Mouse (Mus musculus): ENCODE data around the gene Erlin1. TPM values are rescaled to one million over a fixed set of nuclear protein-coding genes. Genes with fewer than 3 reads are reported as not detected.
A peak's percentile ranks its signal among the peaks of the same experiment; 100 is the strongest.

Erlin1 gene
- 20.7 and 22.6 TPM in 2 replicates for polyA plus RNA-seq (2016; fragmentation: Nextera tagmentation; extraction: Ambion mirVana)

- under 1% methylated on average over 75 of the region's 75 CpGs for WGBS
- Histone ChIP-seq H3K4me1 (peaks cover 29% of the 10 kb centered on the region), H3K4me3 (peak within 1 kb of the TSS; percentile 79), H3K9me3 (replicated peaks) (no peaks in the 10 kb centered on the region), H3K27me3 (ENCODE audit: low read depth, poor library complexity, severe bottlenecking) (0 out of 2 replicates have a peak, but pooled peaks cover 6% of the 10 kb centered on the region), H3K36me3 (peaks cover 20% of the 10 kb centered on the region; the same call in 1 of the 2 replicates), H3K27ac (peak within 1 kb of the TSS; percentile 82)
- DNase-seq (ENCODE audit: low spot score), result peak; percentile 91
Observed at GRCm38 (mm10) chr19:44069121-44069913, at the start of gene Erlin1. Gene Erlin1 (minus strand): TSS chr19:44069785.

GRCm38 (mm10) chr19:44117793-44118192, 48.2 kb upstream of the Erlin1 start:
- H3K27me3 ChIP-seq (ENCODE audit: low read depth, poor library complexity, severe bottlenecking), result no peaks in the 10 kb centered on the region
- no peak for DNase-seq (ENCODE audit: low spot score)
- H3K4me3 ChIP-seq, result no peak overlapping the region
- no peaks in the 10 kb centered on the region for H3K4me1 ChIP-seq
- no peaks in the 10 kb centered on the region for H3K9me3 ChIP-seq (replicated peaks)
- H3K36me3 ChIP-seq, result peaks cover 92% of the 10 kb centered on the region
- H3K27ac ChIP-seq, result no peak overlapping the region

GRCm38 (mm10) chr19:44111706-44112105, 42.1 kb upstream of the Erlin1 start:
- WGBS, result 69% methylated on average over 7 of the region's 7 CpGs

GRCm38 (mm10) chr19:44110356-44110755, 40.8 kb upstream of the Erlin1 start:
- H3K9me3 ChIP-seq (replicated peaks), result no peaks in the 10 kb centered on the region
- 93% methylated on average over 9 of the region's 9 CpGs for WGBS
- H3K27me3 ChIP-seq (ENCODE audit: low read depth, poor library complexity, severe bottlenecking), result no peaks in the 10 kb centered on the region
- no peak overlapping the region for H3K4me3 ChIP-seq
- H3K27ac ChIP-seq, result no peak overlapping the region
- H3K36me3 ChIP-seq, result peaks cover 61% of the 10 kb centered on the region
- peaks cover 14% of the 10 kb centered on the region for H3K4me1 ChIP-seq
- DNase-seq (ENCODE audit: low spot score), result no peak

More at GRCm38 (mm10) chr19:44111706-44112105, 42.1 kb upstream of the Erlin1 start:
- peaks cover 7% of the 10 kb centered on the region for H3K4me1 ChIP-seq
- no peaks in the 10 kb centered on the region for H3K9me3 ChIP-seq (replicated peaks)
- H3K27me3 ChIP-seq (ENCODE audit: low read depth, poor library complexity, severe bottlenecking), result no peaks in the 10 kb centered on the region
- peaks cover 71% of the 10 kb centered on the region for H3K36me3 ChIP-seq
- H3K27ac ChIP-seq, result no peak overlapping the region
- no peak for DNase-seq (ENCODE audit: low spot score)
- H3K4me3 ChIP-seq, result no peak overlapping the region

- H3K36me3 ChIP-seq, result peaks cover 49% of the 10 kb centered on the region
- no peak for DNase-seq (ENCODE audit: low spot score)
- H3K9me3 ChIP-seq (replicated peaks), result no peaks in the 10 kb centered on the region
- peaks cover 14% of the 10 kb centered on the region for H3K4me1 ChIP-seq
- no peaks in the 10 kb centered on the region for H3K27me3 ChIP-seq (ENCODE audit: low read depth, poor library complexity, severe bottlenecking)
- H3K27ac ChIP-seq, result no peak overlapping the region
- H3K4me3 ChIP-seq, result no peak overlapping the region
Observed at GRCm38 (mm10) chr19:44108996-44109395, 39.4 kb upstream of the Erlin1 start.

- peak; percentile 47 for DNase-seq (ENCODE audit: low spot score)
- Histone ChIP-seq H3K4me3 (peak overlapping the region; percentile 99), H3K4me1 (peaks cover 14% of the 10 kb centered on the region), H3K27ac (peak overlapping the region; percentile 94), H3K27me3 (ENCODE audit: low read depth, poor library complexity, severe bottlenecking) (no peaks in the 10 kb centered on the region), H3K36me3 (peaks cover 40% of the 10 kb centered on the region), H3K9me3 (replicated peaks) (no peaks in the 10 kb centered on the region)
- 30% methylated on average over 22 of the region's 22 CpGs for WGBS
Observed at GRCm38 (mm10) chr19:44107661-44108521, 38.3 kb upstream of the Erlin1 start.

- H3K4me1 ChIP-seq, result peaks cover 14% of the 10 kb centered on the region
- H3K36me3 ChIP-seq, result peaks cover 34% of the 10 kb centered on the region
- H3K4me3 ChIP-seq, result peak within 1 kb of the TSS; percentile 99
- peak; percentile 97 for DNase-seq (ENCODE audit: low spot score)
- H3K27me3 ChIP-seq (ENCODE audit: low read depth, poor library complexity, severe bottlenecking), result no peaks in the 10 kb centered on the region
- H3K27ac ChIP-seq, result peak within 1 kb of the TSS; percentile 94
- WGBS, result 1% methylated on average over 67 of the region's 67 CpGs
- no peaks in the 10 kb centered on the region for H3K9me3 ChIP-seq (replicated peaks)
Observed at GRCm38 (mm10) chr19:44106831-44107660, 37.5 kb upstream of the Erlin1 start, which contains the start of gene Chuk. Gene Chuk (minus strand): TSS chr19:44107480.

- H3K27ac ChIP-seq, result no peak overlapping the region
- 90% methylated on average over 1 of the region's 1 CpGs for WGBS
- H3K4me3 ChIP-seq, result no peak overlapping the region
- no peaks in the 10 kb centered on the region for H3K9me3 ChIP-seq (replicated peaks)
- no peak for DNase-seq (ENCODE audit: low spot score)
- peaks cover 27% of the 10 kb centered on the region for H3K36me3 ChIP-seq
- no peaks in the 10 kb centered on the region for H3K27me3 ChIP-seq (ENCODE audit: low read depth, poor library complexity, severe bottlenecking)
- H3K4me1 ChIP-seq, result peaks cover 14% of the 10 kb centered on the region
Observed at GRCm38 (mm10) chr19:44104393-44104792, 34.8 kb upstream of the Erlin1 start.

GRCm38 (mm10) chr19:44103001-44103400, 33.4 kb upstream of the Erlin1 start:
- DNase-seq (ENCODE audit: low spot score), result no peak
- Histone ChIP-seq H3K27me3 (ENCODE audit: low read depth, poor library complexity, severe bottlenecking) (no peaks in the 10 kb centered on the region), H3K9me3 (replicated peaks) (no peaks in the 10 kb centered on the region), H3K27ac (no peak overlapping the region), H3K4me1 (peaks cover 12% of the 10 kb centered on the region), H3K36me3 (peaks cover 32% of the 10 kb centered on the region), H3K4me3 (no peak overlapping the region)
- 93% methylated on average over 3 of the region's 3 CpGs for WGBS

GRCm38 (mm10) chr19:44100840-44101239, 31.3 kb upstream of the Erlin1 start:
- H3K27ac ChIP-seq, result no peak overlapping the region
- DNase-seq (ENCODE audit: low spot score), result no peak
- no peaks in the 10 kb centered on the region for H3K9me3 ChIP-seq (replicated peaks)
- no peaks in the 10 kb centered on the region for H3K4me1 ChIP-seq
- H3K27me3 ChIP-seq (ENCODE audit: low read depth, poor library complexity, severe bottlenecking), result no peaks in the 10 kb centered on the region
- peaks cover 53% of the 10 kb centered on the region for H3K36me3 ChIP-seq
- no peak overlapping the region for H3K4me3 ChIP-seq

- 89% methylated on average over 3 of the region's 3 CpGs for WGBS
- Histone ChIP-seq H3K36me3 (peaks cover 83% of the 10 kb centered on the region), H3K27ac (no peak overlapping the region), H3K27me3 (ENCODE audit: low read depth, poor library complexity, severe bottlenecking) (no peaks in the 10 kb centered on the region), H3K9me3 (replicated peaks) (no peaks in the 10 kb centered on the region), H3K4me1 (no peaks in the 10 kb centered on the region), H3K4me3 (no peak overlapping the region)
- no peak for DNase-seq (ENCODE audit: low spot score)
Observed at GRCm38 (mm10) chr19:44086278-44086677, 16.7 kb upstream of the Erlin1 start.

- no peaks in the 10 kb centered on the region for H3K27me3 ChIP-seq (ENCODE audit: low read depth, poor library complexity, severe bottlenecking)
- H3K27ac ChIP-seq, result no peak overlapping the region
- H3K36me3 ChIP-seq, result peaks cover 82% of the 10 kb centered on the region
- peaks cover 2% of the 10 kb centered on the region; the same call in 1 of the 2 replicates for H3K4me1 ChIP-seq
- WGBS, result 96% methylated on average over 2 of the region's 2 CpGs
- DNase-seq (ENCODE audit: low spot score), result no peak
- H3K9me3 ChIP-seq (replicated peaks), result no peaks in the 10 kb centered on the region
- no peak overlapping the region for H3K4me3 ChIP-seq
Observed at GRCm38 (mm10) chr19:44080920-44081319, 11.3 kb upstream of the Erlin1 start.
